Mouse (Mus musculus): ENCODE results near the gene Trio.

DNA sequence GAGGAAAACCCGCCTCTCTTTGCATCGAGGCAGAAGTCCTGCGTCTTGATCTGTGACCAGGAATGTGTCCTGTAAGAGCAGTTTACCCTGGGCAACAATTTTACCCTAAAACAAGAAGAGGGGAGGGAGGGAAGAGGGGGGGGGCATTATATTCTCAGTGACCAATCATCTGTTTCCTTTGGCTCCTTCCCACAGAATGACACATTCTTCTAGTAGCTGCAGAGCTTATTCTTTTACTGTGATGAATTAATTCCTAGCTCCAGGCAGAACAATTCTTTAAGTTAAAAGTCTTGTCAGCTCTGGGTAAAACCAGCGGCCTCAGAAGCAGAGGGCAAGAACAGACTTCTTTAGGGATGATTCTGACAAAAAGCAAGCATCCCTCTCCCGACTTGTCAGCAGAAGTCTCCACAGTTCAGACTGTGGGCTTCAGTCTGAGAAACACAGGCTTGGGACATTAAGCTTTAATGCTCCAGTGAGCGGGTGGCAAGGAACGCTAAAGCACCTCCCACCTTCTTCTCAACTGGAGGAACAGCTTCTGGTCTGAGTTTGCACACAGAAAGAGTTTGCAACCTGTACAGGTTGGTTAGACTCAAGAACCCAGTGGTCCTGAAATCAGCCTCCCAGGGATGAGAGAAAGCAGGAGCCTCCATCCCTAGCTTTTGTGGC lies 272.8 kb downstream of the Trio start:
- no peak for TF ChIP-seq CTCF (IDR thresholded peaks at IDR 0.05; ENCODE audit: low read depth, low read length)
- TF ChIP-seq POLR2AphosphoS5 (IDR thresholded peaks at IDR 0.05; ENCODE audit: insufficient replicate concordance, low read depth, low read length), result no peak
- TF ChIP-seq GATA1 (IDR thresholded peaks at IDR 0.05; ENCODE audit: borderline replicate concordance, low read length), result no peak
- TF ChIP-seq TAL1 (conservative IDR thresholded peaks at IDR 0.05; ENCODE audit: low read depth, low read length), result no peak

All from G1E (cell line).